Mouse (Mus musculus) heart, adult 2 months (tissue): Measurements from ENCODE around the gene Atrip.

Experiments used
- CTCF ChIP-seq: fragments of 200-600 bp; IDR thresholded peaks from 2 replicates; pipeline ENCODE4 v1.8.1; 2022; ENCODE audit warnings: antibody characterized with exemption, mild to moderate bottlenecking, moderate library complexity
- EP300 ChIP-seq: fragments of 200-500 bp; IDR thresholded peaks from 2 replicates; pipeline ENCODE4 v1.6.1; 2011; ENCODE audit warnings: low read depth, low read length, control low read depth; ENCODE audit not compliant: insufficient read depth

GRCm38 (mm10) chr9:109116205-109116604 is 42.3 kb upstream of the Atrip start:
- TF ChIP-seq CTCF (no peak), EP300 (no peak)
